Mouse (Mus musculus) lung, adult 2 months (tissue): ENCODE measurements around the gene Hbp1. TPM values are rescaled to one million over a fixed set of nuclear protein-coding genes. Genes with fewer than 3 reads are reported as not detected.
A peak's percentile ranks its signal among the peaks of the same experiment; 100 is the strongest.

ENCODE experiments used
- DNase-seq: peaks from one replicate; pipeline ENCODE4 v3.0.0; 2022
- H3K4me1 ChIP-seq: fragments of 200-500 bp; 2 replicates; pipeline ENCODE4 v1.6.1; 2011; ENCODE audit warnings: low read length; ENCODE audit not compliant: control insufficient read depth, insufficient read depth
- H3K4me3 ChIP-seq: fragments of 200-500 bp; replicated peaks from 2 replicates; pipeline ENCODE3; 2011; ENCODE audit warnings: low read depth, mild to moderate bottlenecking, control low read depth, low read length; ENCODE audit errors: extremely low read depth
- CTCF ChIP-seq: fragments of 200-500 bp; IDR thresholded peaks from 2 replicates; pipeline ENCODE4 v1.5.1; 2011; ENCODE audit warnings: mild to moderate bottlenecking, low read length, control low read depth; ENCODE audit not compliant: insufficient read depth
- POLR2A ChIP-seq: fragments of 200-500 bp; IDR thresholded peaks from 2 replicates; pipeline ENCODE4 v1.6.1; 2011; ENCODE audit warnings: low read depth, mild to moderate bottlenecking, control low read depth, low read length, borderline replicate concordance; ENCODE audit errors: extremely low read depth
- WGBS: fragments of 180-500 bp; shearing (Covaris S2); methylation state at CpG from one replicate; pipeline ENCODE4 v1.1.7; 2018; 5-methylcytosine and 5-hydroxymethylcytosine counted together
- polyA plus RNA-seq: library from polyadenylated mRNA; depleted of rRNA; stranded (reverse); fragments of >200 nt; gene quantifications from 2 replicates; pipeline ENCODE4 v1.2.3, GENCODE M21; 2012

Gene Hbp1
- polyA plus RNA-seq, 1 experiment, result 72.6 TPM

DNA sequence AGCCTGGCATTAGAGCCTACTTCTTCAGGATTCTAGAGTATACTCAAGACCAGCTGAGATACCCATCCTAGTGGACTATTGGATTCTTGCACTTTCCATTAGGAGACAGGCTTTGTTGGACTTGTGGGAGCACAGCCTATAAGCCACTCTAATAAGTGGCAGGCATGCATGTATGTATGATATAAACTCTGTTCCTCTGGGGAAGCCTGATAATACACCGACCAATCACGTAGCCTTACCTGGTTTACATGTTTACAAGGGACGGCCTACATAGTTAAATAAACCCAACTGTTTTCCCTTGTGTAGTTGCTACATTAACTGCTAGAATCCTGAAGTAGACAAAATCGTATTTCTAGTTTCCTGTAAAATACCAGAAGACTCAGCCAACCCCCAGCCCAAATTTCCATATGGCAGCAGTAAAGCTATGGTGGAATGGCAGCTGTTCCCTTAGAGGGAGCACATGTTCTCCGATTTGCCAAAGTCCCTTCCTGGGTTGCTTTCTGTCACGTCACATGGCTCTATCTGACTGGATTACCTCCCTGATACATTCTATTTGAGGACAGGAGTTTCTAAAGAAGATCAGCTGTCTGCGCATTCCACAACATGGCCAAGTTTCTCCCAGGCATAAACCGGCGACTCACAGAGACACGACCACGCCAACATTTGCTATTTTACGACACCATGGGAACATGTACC lies 15.3 kb upstream of the Hbp1 start:
- no peaks in the 10 kb centered on the region for H3K4me1 ChIP-seq
- WGBS, result 92% methylated on average over 12 of the region's 12 CpGs
- H3K4me3 ChIP-seq, result no peak overlapping the region
- DNase-seq, result no peak
- TF ChIP-seq POLR2A, result no peak
- no peak for TF ChIP-seq CTCF

DNA sequence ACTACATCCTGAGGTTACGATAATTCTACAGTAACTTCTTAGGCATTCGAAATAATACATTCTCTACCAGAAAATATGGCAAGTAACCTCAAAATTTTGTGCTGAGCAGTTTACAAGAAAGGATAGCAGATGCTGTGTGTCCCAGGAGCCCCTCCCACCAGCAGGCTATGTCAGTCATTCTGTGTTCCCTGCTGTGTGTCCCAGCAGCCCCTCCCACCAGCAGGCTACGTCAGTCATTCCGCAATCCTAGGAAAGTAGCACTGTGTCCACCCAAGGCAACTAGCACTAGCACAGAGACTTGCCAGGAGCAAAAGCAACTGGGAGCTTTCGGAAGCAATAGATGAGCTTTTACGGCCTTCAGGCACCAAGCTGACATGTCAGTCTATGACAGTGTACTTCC lies 13.7 kb upstream of the Hbp1 start:
- TF ChIP-seq CTCF, result no peak
- TF ChIP-seq POLR2A, result no peak
- Histone ChIP-seq H3K4me1 (no peaks in the 10 kb centered on the region), H3K4me3 (no peak overlapping the region)
- no peak for DNase-seq
- WGBS, result 90% methylated on average over 6 of the region's 6 CpGs

DNA sequence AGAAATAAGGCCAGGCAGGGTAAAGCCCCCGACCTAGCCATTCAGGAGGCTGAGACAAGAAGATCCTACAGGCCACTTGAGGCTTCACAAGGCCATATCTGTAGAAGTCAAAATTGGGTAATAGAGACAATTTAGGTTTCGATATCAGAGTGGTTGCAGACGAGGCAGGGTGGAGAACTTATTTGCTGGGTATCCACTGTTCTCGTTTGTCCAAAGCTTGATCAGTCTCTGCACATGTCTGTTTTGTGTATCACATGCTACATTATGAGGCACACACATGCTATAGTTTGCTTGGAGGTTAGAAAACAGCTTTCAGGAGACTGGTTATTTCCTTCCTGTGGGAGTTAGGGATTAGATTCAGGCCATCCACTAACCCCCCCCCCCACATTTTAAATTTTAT lies 5.5 kb upstream of the Hbp1 start:
- no peak overlapping the region for H3K4me3 ChIP-seq
- DNase-seq, result no peak
- H3K4me1 ChIP-seq, result peaks cover 2% of the 10 kb centered on the region; the same call in 1 of the 2 replicates
- TF ChIP-seq POLR2A (no peak), CTCF (no peak)
- 88% methylated on average over 4 of the region's 4 CpGs for WGBS

DNA sequence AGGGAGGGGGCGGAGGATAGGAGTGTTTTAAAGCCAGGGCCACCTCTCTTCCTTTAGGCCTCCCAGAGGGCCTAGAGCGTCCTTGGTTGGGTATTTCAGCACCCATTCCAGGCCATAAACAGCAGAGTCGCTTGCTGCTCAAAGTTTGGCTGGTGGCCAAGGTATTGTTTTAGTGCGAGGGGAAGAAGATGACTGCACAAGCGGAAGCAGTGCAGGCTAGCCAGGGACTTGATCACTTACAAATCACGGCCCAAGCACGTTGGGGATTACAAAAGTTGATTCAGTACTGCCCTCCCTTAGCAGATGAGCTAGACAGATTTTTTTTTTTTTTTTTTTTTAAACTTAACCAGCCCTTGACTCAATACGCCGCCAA lies 310 bp upstream of the Hbp1 start:
- DNase-seq, result no peak
- Histone ChIP-seq H3K4me3 (peak overlapping the region; percentile 6), H3K4me1 (peaks cover 4% of the 10 kb centered on the region; the same call in 1 of the 2 replicates)
- no peak for TF ChIP-seq CTCF
- peak; percentile 83; the same call in 1 of the 2 replicates for TF ChIP-seq POLR2A
- WGBS, result 2% methylated on average over 9 of the region's 9 CpGs

DNA sequence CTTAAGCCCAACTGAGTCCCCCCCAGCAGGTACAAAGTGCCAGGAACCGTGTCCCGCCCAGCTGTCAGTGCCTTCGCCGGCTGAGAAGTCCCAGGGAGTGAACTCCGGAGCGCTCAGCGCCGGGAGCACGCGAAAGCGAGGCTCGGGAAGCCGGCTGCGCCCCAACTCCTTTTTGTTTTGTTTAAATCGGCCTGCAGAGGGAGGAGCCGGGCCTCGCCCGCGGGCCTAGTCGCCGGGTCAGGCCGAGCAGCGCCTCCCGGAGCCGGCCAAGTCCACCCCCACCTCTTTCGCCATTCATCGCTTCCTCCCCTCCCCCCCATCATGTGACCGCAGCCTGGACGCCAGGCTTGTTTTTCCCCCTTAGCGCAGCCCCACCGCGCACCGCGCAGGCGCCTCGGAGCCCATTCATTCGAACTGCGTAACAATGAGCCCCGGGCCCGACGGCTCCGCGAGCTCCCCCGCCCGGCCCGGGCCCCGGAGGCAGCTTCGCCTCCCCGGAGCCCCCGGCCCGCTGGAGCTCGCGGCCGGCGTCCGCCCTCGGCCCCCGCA lies 1.1 kb downstream of the Hbp1 start:
- TF ChIP-seq POLR2A (peak; percentile 8; the same call in 1 of the 2 replicates), CTCF (no peak)
- peaks cover 6% of the 10 kb centered on the region for H3K4me1 ChIP-seq
- H3K4me3 ChIP-seq, result peak overlapping the region; percentile 76
- under 1% methylated on average over 54 of the region's 58 CpGs for WGBS
- peak; percentile 89 for DNase-seq

DNA sequence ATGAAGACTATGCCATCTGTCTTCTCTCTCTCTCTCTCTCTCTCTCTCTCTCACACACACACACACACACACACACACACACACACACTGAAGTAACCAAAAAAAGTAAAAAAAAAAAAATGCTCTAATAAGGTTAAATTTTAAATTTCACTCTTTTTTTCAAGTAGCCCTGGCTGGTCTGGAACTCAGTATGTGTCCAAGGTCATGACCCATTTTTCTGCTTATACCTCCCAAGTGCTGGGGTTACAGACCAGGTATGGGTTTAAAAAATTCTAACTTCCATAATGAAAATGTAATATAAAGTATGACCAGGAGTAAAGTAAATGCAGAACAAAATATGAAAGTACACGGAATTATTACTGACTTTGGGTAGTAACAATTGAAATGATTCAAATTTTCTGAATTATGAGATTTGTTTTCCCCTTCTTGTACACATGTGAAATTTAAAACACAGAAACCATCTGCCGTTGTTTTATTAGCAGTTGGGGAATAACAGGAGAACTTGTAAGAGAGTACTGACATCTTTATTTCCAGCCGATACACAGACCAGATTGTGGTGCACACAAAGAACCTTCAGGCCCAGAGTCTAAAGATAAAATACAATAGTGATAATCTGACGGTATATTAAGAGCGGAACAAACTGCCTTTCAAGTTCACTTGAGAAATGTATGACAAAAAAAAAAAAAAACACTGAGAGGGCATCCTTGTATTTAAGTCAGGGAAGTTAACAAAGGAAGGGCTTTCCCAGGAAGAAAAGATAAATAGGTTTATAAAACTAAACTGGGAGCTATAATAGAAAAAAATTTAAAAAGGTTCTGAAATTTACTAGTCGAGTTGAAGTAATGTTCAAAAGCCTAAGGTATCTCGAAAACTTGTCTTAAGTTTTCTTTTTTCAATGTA lies 2.0 kb downstream of the Hbp1 start:
- TF ChIP-seq CTCF (no peak), POLR2A (no peak)
- DNase-seq, result no peak
- H3K4me3 ChIP-seq, result peak overlapping the region; percentile 76
- H3K4me1 ChIP-seq, result peaks cover 9% of the 10 kb centered on the region
- 17% methylated on average over 7 of the region's 7 CpGs for WGBS

DNA sequence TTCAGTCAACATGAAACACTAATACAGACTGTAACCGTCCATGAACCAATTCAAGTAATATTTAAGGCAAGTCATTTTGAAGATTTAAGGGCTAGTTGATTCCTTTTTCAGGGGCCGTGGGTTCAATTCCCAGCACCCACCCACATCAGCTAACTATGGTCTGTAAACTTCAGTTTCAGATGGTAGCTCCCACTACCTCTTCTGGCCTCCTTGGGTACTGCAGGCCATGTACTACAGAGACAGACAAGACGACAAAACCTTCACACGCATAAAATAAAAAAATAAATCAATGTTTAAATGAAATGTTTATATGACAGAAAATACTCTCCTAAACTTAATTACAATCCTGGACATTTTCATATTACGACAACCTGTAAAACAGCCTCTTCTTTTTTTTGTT lies 2.9 kb downstream of the Hbp1 start:
- 82% methylated on average over 5 of the region's 5 CpGs for WGBS
- H3K4me3 ChIP-seq, result no peak overlapping the region
- no peak for DNase-seq
- peaks cover 9% of the 10 kb centered on the region for H3K4me1 ChIP-seq
- TF ChIP-seq POLR2A (no peak), CTCF (peak; percentile 20; the same call in 1 of the 2 replicates)

DNA sequence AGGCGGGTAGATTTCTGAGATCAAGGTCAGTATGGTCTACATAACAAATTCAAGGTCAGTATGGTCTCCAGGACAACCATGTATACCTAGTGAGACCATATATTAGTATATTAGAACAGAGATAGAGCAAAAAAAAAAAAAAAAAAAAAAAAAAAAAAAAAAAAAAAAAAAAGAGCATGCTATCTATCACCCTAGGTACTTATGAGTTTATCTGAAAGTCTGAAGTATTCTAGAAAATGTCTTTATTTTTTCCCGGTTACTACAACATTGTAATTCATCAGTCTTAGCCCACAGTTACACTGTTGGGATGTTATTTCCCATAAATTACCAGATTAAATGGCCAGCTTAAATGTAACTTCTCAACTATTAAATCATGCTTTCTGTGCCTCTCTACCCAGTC lies 5.9 kb downstream of the Hbp1 start:
- Histone ChIP-seq H3K4me3 (no peak overlapping the region), H3K4me1 (peaks cover 7% of the 10 kb centered on the region)
- 77% methylated on average over 2 of the region's 2 CpGs for WGBS
- TF ChIP-seq POLR2A (no peak), CTCF (no peak)
- no peak for DNase-seq

DNA sequence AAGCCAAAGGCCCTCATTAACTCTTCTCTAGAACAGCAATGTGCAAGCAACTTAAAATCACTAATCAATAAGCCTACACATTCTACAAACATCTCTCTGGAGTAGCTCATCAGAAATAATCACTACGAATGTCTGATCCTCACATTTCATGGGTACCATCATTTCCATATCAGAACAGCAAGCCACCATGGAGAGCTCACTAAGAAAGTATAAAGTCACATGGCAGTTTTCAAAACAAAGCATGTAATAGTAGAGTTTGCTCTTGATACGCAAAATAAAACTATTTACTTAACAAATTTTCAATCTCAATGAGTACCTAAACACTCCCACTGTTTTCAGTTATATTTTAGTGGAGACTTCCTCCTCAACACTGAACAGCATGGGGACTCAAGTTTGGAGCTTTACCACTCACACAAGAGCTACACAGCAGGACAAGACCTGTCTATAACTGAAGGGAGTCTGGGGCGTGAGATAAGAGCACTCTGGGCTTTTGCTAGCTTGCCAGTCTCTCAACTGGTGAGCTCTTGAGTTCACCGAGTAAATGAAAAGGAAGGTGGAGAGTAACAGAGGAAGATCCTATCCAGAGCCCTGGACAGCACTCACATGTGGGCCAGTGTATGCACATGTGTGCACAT lies 7.2 kb downstream of the Hbp1 start:
- TF ChIP-seq POLR2A, result no peak
- TF ChIP-seq CTCF, result no peak
- Histone ChIP-seq H3K4me3 (no peak overlapping the region), H3K4me1 (peaks cover 5% of the 10 kb centered on the region)
- DNase-seq, result no peak
- 73% methylated on average over 4 of the region's 4 CpGs for WGBS
